Mouse (Mus musculus) small intestine, adult 2 months (tissue): ENCODE measurements at regions not wholly inside any gene's neighbourhood (a gene's known extent, or its start where the extent isn't known, plus 50 kb on each side); places are given as distances from the start of the nearest gene placed in this dataset.

Experiments used
- CTCF ChIP-seq: fragments of 200-500 bp; IDR thresholded peaks from 2 replicates; pipeline ENCODE4 v1.5.1; 2012; ENCODE audit warnings: low read depth, mild to moderate bottlenecking, control low read depth, inconsistent platforms, low read length, moderate library complexity, mixed read lengths; ENCODE audit not compliant: insufficient replicate concordance, insufficient read length; ENCODE audit errors: extremely low read depth
- POLR2A ChIP-seq: fragments of 200-500 bp; IDR thresholded peaks from 2 replicates; pipeline ENCODE4 v1.6.1; 2012; ENCODE audit warnings: low read depth, mild to moderate bottlenecking, control low read depth, inconsistent platforms, low read length, moderate library complexity

DNA sequence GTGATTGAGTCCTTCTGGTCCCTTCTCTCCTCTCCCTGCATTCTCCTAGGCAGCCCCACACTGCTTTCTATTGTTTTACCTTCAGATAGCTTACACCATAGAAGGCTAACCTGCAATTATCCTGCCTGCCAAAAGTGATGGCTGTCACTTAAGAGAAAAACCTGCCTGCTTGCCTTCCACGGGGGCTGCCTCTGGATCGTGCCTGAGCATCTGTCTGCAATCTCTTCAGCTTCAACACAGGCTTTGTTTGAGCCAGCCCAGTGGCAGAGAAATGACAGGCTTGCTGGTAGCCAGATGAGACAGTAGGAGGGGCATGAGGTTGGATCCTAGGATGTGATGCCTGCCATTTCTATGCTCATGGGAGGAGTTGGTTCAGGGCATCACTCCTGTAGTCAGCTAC, 345.2 kb upstream of the Tshz3 start:
- TF ChIP-seq CTCF (no peak), POLR2A (no peak)
